Mouse (Mus musculus) ZHBTc4 (cell line): ENCODE measurements at regions not wholly inside any gene's neighbourhood (a gene's known extent, or its start where the extent isn't known, plus 50 kb on each side); places are given as distances from the start of the nearest gene placed in this dataset.

Source experiments
- DNase-seq: peaks from one replicate; pipeline ENCODE4 v3.0.0-alpha.2; 2011; ENCODE audit warnings: low read depth, low spot score

GRCm38 (mm10) chr9:61707296-61707695 lies 207.0 kb downstream of the Rplp1 start:
- no peak for DNase-seq

GRCm38 (mm10) chr9:61706263-61706755 lies 208.0 kb downstream of the Rplp1 start:
- DNase-seq = no peak

GRCm38 (mm10) chr9:61705586-61706233 lies 208.6 kb downstream of the Rplp1 start:
- no peak for DNase-seq

- no peak for DNase-seq
Measured at GRCm38 (mm10) chr9:61703301-61703700, 211.0 kb downstream of the Rplp1 start.

- DNase-seq = peak; percentile 38
Measured at GRCm38 (mm10) chr9:61702280-61702966, 211.9 kb downstream of the Rplp1 start.

- DNase-seq = no peak
Measured at GRCm38 (mm10) chr9:61700576-61700975, 213.8 kb downstream of the Rplp1 start.

- no peak for DNase-seq
Measured at GRCm38 (mm10) chr9:61699618-61700017, 214.7 kb downstream of the Rplp1 start.

GRCm38 (mm10) chr9:61697959-61698358 lies 216.4 kb downstream of the Rplp1 start:
- peak; percentile 87 for DNase-seq

- no peak for DNase-seq
Measured at GRCm38 (mm10) chr9:61696831-61697230, 217.5 kb downstream of the Rplp1 start.

GRCm38 (mm10) chr9:61695821-61696220 lies 218.5 kb downstream of the Rplp1 start:
- no peak for DNase-seq

GRCm38 (mm10) chr9:61695381-61695791 lies 219.0 kb downstream of the Rplp1 start:
- DNase-seq = peak; percentile 33

- no peak for DNase-seq
Measured at GRCm38 (mm10) chr9:61694206-61694605, 220.1 kb downstream of the Rplp1 start.

GRCm38 (mm10) chr9:61690786-61691185 lies 223.6 kb downstream of the Rplp1 start:
- DNase-seq = peak; percentile 81

GRCm38 (mm10) chr9:61689939-61690338 lies 224.4 kb downstream of the Rplp1 start:
- DNase-seq = no peak

GRCm38 (mm10) chr9:61689516-61689915 lies 224.8 kb downstream of the Rplp1 start:
- DNase-seq = no peak

GRCm38 (mm10) chr9:61683557-61683956 lies 230.8 kb downstream of the Rplp1 start:
- no peak for DNase-seq

GRCm38 (mm10) chr9:61682744-61683259 lies 231.5 kb downstream of the Rplp1 start:
- DNase-seq = no peak

GRCm38 (mm10) chr9:61682316-61682715 lies 232.0 kb downstream of the Rplp1 start:
- no peak for DNase-seq

- no peak for DNase-seq
Measured at GRCm38 (mm10) chr9:61681406-61681805, 232.9 kb downstream of the Rplp1 start.

GRCm38 (mm10) chr9:61680911-61681311 lies 233.4 kb downstream of the Rplp1 start:
- no peak for DNase-seq

GRCm38 (mm10) chr9:61679686-61680085 lies 234.7 kb downstream of the Rplp1 start:
- no peak for DNase-seq

GRCm38 (mm10) chr9:61677603-61678002 lies 236.7 kb downstream of the Rplp1 start:
- no peak for DNase-seq

- no peak for DNase-seq
Measured at GRCm38 (mm10) chr9:61677037-61677436, 237.3 kb downstream of the Rplp1 start.
